Mouse (Mus musculus): ENCODE measurements around the gene Zdhhc3. TPM values are rescaled to one million over a fixed set of nuclear protein-coding genes. Genes with fewer than 3 reads are reported as not detected.

Zdhhc3 gene
- total and polyA plus RNA-seq, 2 experiments from 2014 or later, result 75.5 to 85.3 TPM

GRCm38 (mm10) chr9:123021636-123022379 lies 91.2 kb downstream of the Zdhhc3 start:
- no peak overlapping the region for H3K27ac ChIP-seq (ENCODE audit: low read depth, low read length)
- no peak for ATAC-seq
- H3K9ac ChIP-seq, result peak overlapping the region; percentile 88
- H3K27me3 ChIP-seq (ENCODE audit: insufficient read depth, low read length), result no peaks in the 10 kb centered on the region
- peaks cover 11% of the 10 kb centered on the region; the same call in 1 of the 2 replicates for H3K4me1 ChIP-seq (ENCODE audit: insufficient read depth)
- peak overlapping the region; percentile 77 for H3K4me2 ChIP-seq (ENCODE audit: low read depth)
- DNase-seq, result peak; percentile 47
- peak; percentile 35 for TF ChIP-seq CTCF (IDR thresholded peaks at IDR 0.05; ENCODE audit: low read depth)
- H3K4me3 ChIP-seq (ENCODE audit: low read depth, low read length), result peak overlapping the region; percentile 68
- no peaks in the 10 kb centered on the region for H3K36me3 ChIP-seq (ENCODE audit: insufficient read depth)
- 39% methylated on average over 18 of the region's 24 CpGs for WGBS
- H3K9me3 ChIP-seq (ENCODE audit: low read length), result no peaks in the 10 kb centered on the region

DNA sequence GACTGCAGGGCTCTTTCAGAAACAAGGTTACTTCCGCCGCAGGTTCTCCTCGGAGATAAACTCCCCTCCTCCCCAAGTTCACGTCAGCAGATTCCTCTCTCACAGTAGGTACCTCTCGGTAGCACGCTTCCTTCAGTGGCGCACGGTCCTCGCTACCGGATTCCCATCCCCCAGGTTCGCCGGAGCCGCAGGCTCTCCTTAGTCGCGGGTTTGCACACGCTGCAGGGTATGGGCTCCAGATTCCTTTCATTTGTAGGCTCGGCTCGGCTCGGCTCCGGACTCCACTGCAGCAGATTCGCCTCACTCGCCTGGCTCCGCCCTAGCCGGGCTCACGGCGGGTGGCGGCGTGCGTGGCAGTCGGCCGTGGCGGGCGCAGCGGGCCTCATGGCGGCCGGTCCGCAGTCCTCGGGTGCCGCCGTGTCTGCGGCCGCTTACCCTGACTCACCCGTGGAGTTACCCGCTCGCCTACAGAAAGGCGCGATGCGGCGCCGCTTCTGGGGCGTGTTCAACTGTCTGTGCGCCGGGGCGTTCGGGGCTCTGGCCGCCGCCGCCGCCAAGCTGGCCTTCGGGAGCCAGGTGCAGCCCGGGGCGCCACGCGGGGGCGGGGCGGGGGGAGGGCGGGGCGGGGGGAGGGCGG lies 91.9 kb downstream of the Zdhhc3 start, which contains the start of gene Tmem42:
Gene Tmem42 (plus strand): TSS at position 332 of the 637 bp plus-strand sequence.
- ATAC-seq (peak; percentile 99), DNase-seq (peak; percentile 89)
- Histone ChIP-seq H3K36me3 (ENCODE audit: insufficient read depth) (no peaks in the 10 kb centered on the region), H3K9me3 (ENCODE audit: low read length) (no peaks in the 10 kb centered on the region), H3K27ac (ENCODE audit: low read depth, low read length) (peak within 1 kb of the TSS; percentile 92), H3K4me1 (ENCODE audit: insufficient read depth) (peaks cover 11% of the 10 kb centered on the region; the same call in 1 of the 2 replicates), H3K9ac (peak within 1 kb of the TSS; percentile 88), H3K27me3 (ENCODE audit: insufficient read depth, low read length) (no peaks in the 10 kb centered on the region), H3K4me2 (ENCODE audit: low read depth) (peak within 1 kb of the TSS; percentile 77), H3K4me3 (ENCODE audit: low read depth, low read length) (peak within 1 kb of the TSS; percentile 68)
- no peak for TF ChIP-seq CTCF (IDR thresholded peaks at IDR 0.05; ENCODE audit: low read depth)
- 3% methylated on average over 58 of the region's 69 CpGs for WGBS

Other genes starting within 250 kb of the Zdhhc3 start
- 124 and 155 TPM in 2 replicates for gene Zfp445, start 247.2 kb downstream of the Zdhhc3 start, total RNA-seq (2014; rRNA removed)
- 43.0 and 69.4 TPM in 2 replicates for gene Zfp445, start 247.2 kb downstream of the Zdhhc3 start, polyA plus RNA-seq (2015; fragmentation: Nextera tagmentation; extraction: Ambion mirVana)
- gene Zkscan7, start 227.5 kb downstream of the Zdhhc3 start, total RNA-seq (2014; rRNA removed), result 7.1 and 12.6 TPM in 2 replicates
- gene Zkscan7, start 227.5 kb downstream of the Zdhhc3 start, polyA plus RNA-seq (2015; fragmentation: Nextera tagmentation; extraction: Ambion mirVana), result 0.83 and 1.6 TPM in 2 replicates
- 12.3 and 12.6 TPM in 2 replicates for gene Zfp105, start 190.1 kb downstream of the Zdhhc3 start, total RNA-seq (2014; rRNA removed)
- gene Zfp105, start 190.1 kb downstream of the Zdhhc3 start, polyA plus RNA-seq (2015; fragmentation: Nextera tagmentation; extraction: Ambion mirVana), result 5.6 and 7.0 TPM in 2 replicates
- gene 1110059G10Rik, start 162.2 kb downstream of the Zdhhc3 start, total RNA-seq (2014; rRNA removed), result 13.0 and 23.2 TPM in 2 replicates
- gene 1110059G10Rik, start 162.2 kb downstream of the Zdhhc3 start, polyA plus RNA-seq (2015; fragmentation: Nextera tagmentation; extraction: Ambion mirVana), result 41.4 and 53.1 TPM in 2 replicates
- 8.4 and 14.2 TPM in 2 replicates for gene Kif15, start 162.2 kb downstream of the Zdhhc3 start, total RNA-seq (2014; rRNA removed)
- 3.8 and 5.6 TPM in 2 replicates for gene Kif15, start 162.2 kb downstream of the Zdhhc3 start, polyA plus RNA-seq (2015; fragmentation: Nextera tagmentation; extraction: Ambion mirVana)
- gene Tmem42, start 91.9 kb downstream of the Zdhhc3 start, total RNA-seq (2014; rRNA removed), result 17.7 and 21.9 TPM in 2 replicates
- 33.6 and 38.3 TPM in 2 replicates for gene Tmem42, start 91.9 kb downstream of the Zdhhc3 start, polyA plus RNA-seq (2015; fragmentation: Nextera tagmentation; extraction: Ambion mirVana)
- gene Tgm4, start 78.5 kb downstream of the Zdhhc3 start, total RNA-seq (2014; rRNA removed), result 0.52 and 0.54 TPM in 2 replicates
- gene Tgm4, start 78.5 kb downstream of the Zdhhc3 start, polyA plus RNA-seq (2015; fragmentation: Nextera tagmentation; extraction: Ambion mirVana), result 0.46 and 0.48 TPM in 2 replicates
- 40.3 and 47.5 TPM in 2 replicates for gene Exosc7, start within 50 bp of the Zdhhc3 start, total RNA-seq (2014; rRNA removed)
- 64.1 and 65.0 TPM in 2 replicates for gene Exosc7, start within 50 bp of the Zdhhc3 start, polyA plus RNA-seq (2015; fragmentation: Nextera tagmentation; extraction: Ambion mirVana)
- 1.8 and 3.9 TPM in 2 replicates for gene Clec3b, start 37.7 kb upstream of the Zdhhc3 start, total RNA-seq (2014; rRNA removed)
- 1.6 TPM in 2 replicates for gene Clec3b, start 37.7 kb upstream of the Zdhhc3 start, polyA plus RNA-seq (2015; fragmentation: Nextera tagmentation; extraction: Ambion mirVana)
- gene Cdcp1, start 102.8 kb upstream of the Zdhhc3 start, total RNA-seq (2014; rRNA removed), result 0.48 and 0.92 TPM in 2 replicates
- gene Cdcp1, start 102.8 kb upstream of the Zdhhc3 start, polyA plus RNA-seq (2015; fragmentation: Nextera tagmentation; extraction: Ambion mirVana), result 0.10 and 0.16 TPM in 2 replicates
- gene Tmem158, start 147.6 kb upstream of the Zdhhc3 start, total RNA-seq (2014; rRNA removed), result 175 and 182 TPM in 2 replicates
- gene Tmem158, start 147.6 kb upstream of the Zdhhc3 start, polyA plus RNA-seq (2015; fragmentation: Nextera tagmentation; extraction: Ambion mirVana), result 103 and 113 TPM in 2 replicates

All from forebrain, postnatal 0 days (tissue).